Mouse (Mus musculus) heart, embryonic 10.5 days (tissue): ENCODE measurements around the gene Akr1c14. TPM values are rescaled to one million over a fixed set of nuclear protein-coding genes. Genes with fewer than 3 reads are reported as not detected.

Source experiments
- DNase-seq: peaks from one replicate; pipeline ENCODE4 v3.0.0-alpha.2; 2017; ENCODE audit warnings: low spot score
- H3K27ac ChIP-seq: fragments of 300-500 bp; sonication (generic); 2 replicates; pipeline ENCODE4 v1.5.1; 2016; ENCODE audit warnings: mild to moderate bottlenecking
- H3K27me3 ChIP-seq: fragments of 300-500 bp; sonication (generic); 2 replicates; pipeline ENCODE4 v1.6.1; 2016; ENCODE audit warnings: mild to moderate bottlenecking; ENCODE audit not compliant: poor library complexity, insufficient read depth, severe bottlenecking
- H3K36me3 ChIP-seq: fragments of 300-500 bp; sonication (generic); 2 replicates; pipeline ENCODE4 v1.6.1; 2016; ENCODE audit warnings: mild to moderate bottlenecking, moderate library complexity
- H3K4me1 ChIP-seq: fragments of 300-500 bp; sonication (generic); 2 replicates; pipeline ENCODE4 v1.6.1; 2016; ENCODE audit warnings: mild to moderate bottlenecking
- H3K4me3 ChIP-seq: fragments of 300-500 bp; sonication (generic); 2 replicates; pipeline ENCODE4 v1.5.1; 2016; ENCODE audit warnings: mild to moderate bottlenecking, moderate library complexity
- H3K9me3 ChIP-seq: fragments of 300-500 bp; sonication (generic); 2 replicates; pipeline ENCODE4 v1.6.1; 2016; ENCODE audit warnings: mild to moderate bottlenecking, moderate library complexity
- WGBS: fragments of 180-500 bp; shearing (Covaris S2); methylation state at CpG from one replicate; pipeline ENCODE4 v1.1.7; 2016; 5-methylcytosine and 5-hydroxymethylcytosine counted together
- polyA plus RNA-seq: library from polyadenylated mRNA; unstranded; fragments of >200 nt; fragmentation: Nextera tagmentation; extraction: Ambion mirVana; gene quantifications from 2 replicates; pipeline ENCODE4 v1.2.1, GENCODE M21; 2016

Akr1c14 gene
- polyA plus RNA-seq, 1 experiment from 2014 or later: 0.92 TPM

DNA sequence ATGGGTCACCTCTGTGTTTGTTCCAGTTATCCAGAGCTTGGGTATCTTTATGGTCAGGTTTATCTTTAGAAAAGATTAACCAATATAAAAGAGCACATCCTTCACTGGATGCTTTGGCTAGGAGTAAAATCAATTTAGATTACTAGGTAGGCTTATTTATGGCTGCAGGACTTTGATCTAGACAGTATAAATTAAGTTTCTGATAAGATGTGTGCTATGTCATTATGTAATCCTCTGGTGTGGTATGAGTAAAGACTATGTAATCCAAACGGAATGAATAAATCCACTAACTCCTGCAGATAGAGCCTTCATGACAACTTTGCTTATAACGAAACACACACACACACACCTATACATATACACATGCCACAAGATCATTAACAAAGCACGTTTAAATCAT, 82.9 kb downstream of the Akr1c14 start:
- Histone ChIP-seq H3K36me3 (no peaks in the 10 kb centered on the region), H3K9me3 (no peaks in the 10 kb centered on the region), H3K4me1 (no peaks in the 10 kb centered on the region), H3K27ac (no peak overlapping the region), H3K4me3 (no peak overlapping the region), H3K27me3 (no peaks in the 10 kb centered on the region)
- no peak for DNase-seq
- WGBS: 52% methylated on average over 3 of the region's 3 CpGs

DNA sequence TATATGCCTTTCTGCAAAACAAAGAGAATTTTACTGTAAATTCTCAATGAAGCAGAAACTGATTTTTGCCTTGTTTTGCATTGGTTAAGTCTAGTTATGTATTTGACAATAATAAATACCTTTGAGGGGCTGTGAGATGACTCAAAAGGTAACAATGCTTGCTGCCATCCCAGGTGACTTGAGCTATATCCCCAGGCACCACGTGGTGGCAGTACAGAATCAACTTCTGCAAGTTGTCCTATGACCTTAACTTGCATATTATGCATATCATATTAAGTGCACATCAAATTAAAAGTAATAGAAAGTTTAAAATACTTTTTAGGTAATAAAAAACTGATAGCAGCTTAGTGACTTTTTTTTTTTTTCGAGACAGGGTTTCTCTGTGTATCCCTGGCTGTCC, 84.3 kb downstream of the Akr1c14 start:
- H3K4me1 ChIP-seq: no peaks in the 10 kb centered on the region
- no peaks in the 10 kb centered on the region for H3K27me3 ChIP-seq
- no peak overlapping the region for H3K4me3 ChIP-seq
- H3K9me3 ChIP-seq: no peaks in the 10 kb centered on the region
- 41% methylated on average over 2 of the region's 2 CpGs for WGBS
- no peak for DNase-seq
- no peaks in the 10 kb centered on the region for H3K36me3 ChIP-seq
- H3K27ac ChIP-seq: no peak overlapping the region

Other genes starting within 250 kb of the Akr1c14 start
- gene Calml3, start 244.7 kb upstream of the Akr1c14 start, polyA plus RNA-seq: not detected in 2 replicates
- not detected in 2 replicates for gene Calm4, start 211.3 kb upstream of the Akr1c14 start, polyA plus RNA-seq
- gene Calm5, start 194.8 kb upstream of the Akr1c14 start, polyA plus RNA-seq: not detected in 2 replicates
- 53.7 and 72.9 TPM in 2 replicates for gene Net1, start 130.8 kb upstream of the Akr1c14 start, polyA plus RNA-seq
- gene Tubal3, start 130.7 kb upstream of the Akr1c14 start, polyA plus RNA-seq: not detected in 2 replicates
- gene Ucn3, start 103.7 kb upstream of the Akr1c14 start, polyA plus RNA-seq: not detected in 2 replicates
- 0.11 TPM in 1 of 2 replicates, not detected in the other for gene Akr1c18, start 101.6 kb downstream of the Akr1c14 start, polyA plus RNA-seq
- 2.5 and 7.0 TPM in 2 replicates for gene Akr1c13, start 142.1 kb downstream of the Akr1c14 start, polyA plus RNA-seq
- gene Akr1c19, start 179.7 kb downstream of the Akr1c14 start, polyA plus RNA-seq: 0.49 and 13.4 TPM in 2 replicates
- 1.00 and 4.7 TPM in 2 replicates for gene Akr1c12, start 230.4 kb downstream of the Akr1c14 start, polyA plus RNA-seq